Mouse (Mus musculus): ENCODE results near the gene Robo4. TPM values are rescaled to one million over a fixed set of nuclear protein-coding genes. Genes with fewer than 3 reads are reported as not detected.

Robo4 gene
- total and polyA plus RNA-seq, 3 experiments, result not detected

GRCm38 (mm10) chr9:37454991-37455390, 53.3 kb downstream of the Robo4 start:
- dilution Hi-C loops (cut with MboI; ENCODE audit: extremely low pct_ligation_motif_present, extremely low pct_unique_long_range_greater_than_20kb, low sequenced_read_pairs), result no loop called here
- no peak for DNase-seq (ENCODE audit: extremely low read depth)
- in situ Hi-C loops (cut with MboI; ENCODE audit: low pct_ligation_motif_present, low pct_unique_long_range_greater_than_20kb, low sequenced_read_pairs), result no loop called here
- TF ChIP-seq JUN (IDR thresholded peaks at IDR 0.05; ENCODE audit: insufficient read depth, low read depth, low read length), result no peak
- no peak for TF ChIP-seq MXI1 (IDR thresholded peaks at IDR 0.05; ENCODE audit: low read depth, low read length)
- TF ChIP-seq ZNF384 (IDR thresholded peaks at IDR 0.05; ENCODE audit: low read depth, low read length), result no peak
- no peak for TF ChIP-seq UBTF (IDR thresholded peaks at IDR 0.05; ENCODE audit: low read depth, low read length)
- TF ChIP-seq BHLHE40 (IDR thresholded peaks at IDR 0.05; ENCODE audit: low read depth, low read length), result no peak
- no peak for TF ChIP-seq ETS1 (conservative IDR thresholded peaks at IDR 0.05; ENCODE audit: low read depth, low read length)
- TF ChIP-seq USF1 (IDR thresholded peaks at IDR 0.05; ENCODE audit: low read depth, low read length), result no peak
- TF ChIP-seq E2F4 (IDR thresholded peaks at IDR 0.05; ENCODE audit: insufficient replicate concordance, low read depth, low read length), result no peak
- TF ChIP-seq TBP (conservative IDR thresholded peaks at IDR 0.05; ENCODE audit: low read depth, low read length), result no peak
- H3K27me3 ChIP-seq (replicated peaks), result peaks cover 27% of the 10 kb centered on the region
- no peak overlapping the region for H3K4me3 ChIP-seq (replicated peaks in 1 of 3; ENCODE audit: low read depth in 2 of 3, low read length in 2 of 3, poor library complexity in 1 of 3)
- no peak overlapping the region for H3K4me2 ChIP-seq (ENCODE audit: insufficient read depth, low read depth, poor library complexity, severe bottlenecking)
- H3K27ac ChIP-seq (ENCODE audit: insufficient read depth, low read depth), result no peak overlapping the region
- no peaks in the 10 kb centered on the region for H3K79me2 ChIP-seq (replicated peaks; ENCODE audit: control insufficient read depth, extremely low read depth, insufficient read depth, poor library complexity, severe bottlenecking)
- no peak overlapping the region for H3K9ac ChIP-seq (ENCODE audit: insufficient read depth, low read depth)
- H3K36me3 ChIP-seq (replicated peaks in 1 of 2; ENCODE audit: control insufficient read depth in 1 of 2, insufficient read depth in 1 of 2, low read length in 1 of 2), result no peaks in the 10 kb centered on the region
- H3K9me3 ChIP-seq (replicated peaks; ENCODE audit: low read length), result no peaks in the 10 kb centered on the region
- peaks cover 0 to 15% of the 10 kb centered on the region in 2 experiments; a peak in 2 of 4 replicates for H3K4me1 ChIP-seq (ENCODE audit: control insufficient read depth in 1 of 2, insufficient read depth in 2 of 2)

- Histone ChIP-seq H3K79me2 (replicated peaks; ENCODE audit: control insufficient read depth, extremely low read depth, insufficient read depth, poor library complexity, severe bottlenecking) (no peaks in the 10 kb centered on the region), H3K27ac (ENCODE audit: insufficient read depth, low read depth) (no peak overlapping the region), H3K4me2 (ENCODE audit: insufficient read depth, low read depth, poor library complexity, severe bottlenecking) (no peak overlapping the region), H3K9ac (ENCODE audit: insufficient read depth, low read depth) (no peak overlapping the region), H3K36me3 (replicated peaks in 1 of 2; ENCODE audit: control insufficient read depth in 1 of 2, insufficient read depth in 1 of 2, low read length in 1 of 2) (no peaks in the 10 kb centered on the region), H3K4me3 (replicated peaks in 1 of 3; ENCODE audit: low read depth in 2 of 3, low read length in 2 of 3, poor library complexity in 1 of 3) (no peak overlapping the region), H3K9me3 (replicated peaks; ENCODE audit: low read length) (peaks cover 3% of the 10 kb centered on the region), H3K27me3 (replicated peaks) (peaks cover 35% of the 10 kb centered on the region), H3K4me1 (ENCODE audit: control insufficient read depth in 1 of 2, insufficient read depth in 2 of 2) (peaks cover 0 to 24% of the 10 kb centered on the region in 2 experiments; a peak in 3 of 4 replicates)
- TF ChIP-seq USF1 (IDR thresholded peaks at IDR 0.05; ENCODE audit: low read depth, low read length), result no peak
- TF ChIP-seq IRF4 (IDR thresholded peaks at IDR 0.05; ENCODE audit: low read depth, low read length), result no peak
- TF ChIP-seq ZKSCAN1 (IDR thresholded peaks at IDR 0.05; ENCODE audit: borderline replicate concordance, low read depth, low read length), result no peak
- TF ChIP-seq SIN3A (IDR thresholded peaks at IDR 0.05; ENCODE audit: low read length), result no peak
- no peak for TF ChIP-seq PAX5 (IDR thresholded peaks at IDR 0.05; ENCODE audit: low read length)
- no peak for TF ChIP-seq HCFC1 (IDR thresholded peaks at IDR 0.05; ENCODE audit: low read depth, low read length)
- TF ChIP-seq CHD2 (IDR thresholded peaks at IDR 0.05; ENCODE audit: low read length), result no peak
- TF ChIP-seq UBTF (IDR thresholded peaks at IDR 0.05; ENCODE audit: low read depth, low read length), result no peak
- TF ChIP-seq KAT2A (IDR thresholded peaks at IDR 0.05; ENCODE audit: insufficient replicate concordance, low read length), result no peak
- no peak for TF ChIP-seq RCOR1 (conservative IDR thresholded peaks at IDR 0.05; ENCODE audit: low read depth, low read length)
- no peak for TF ChIP-seq MYC (IDR thresholded peaks at IDR 0.05; ENCODE audit: low read depth, low read length)
- TF ChIP-seq EP300 (IDR thresholded peaks at IDR 0.05; ENCODE audit: low read length), result no peak
- TF ChIP-seq TBP (conservative IDR thresholded peaks at IDR 0.05; ENCODE audit: low read depth, low read length), result no peak
- no peak for TF ChIP-seq USF2 (conservative IDR thresholded peaks at IDR 0.05; ENCODE audit: low read depth, low read length)
- TF ChIP-seq RAD21 (IDR thresholded peaks at IDR 0.05; ENCODE audit: low read depth, low read length), result no peak
- TF ChIP-seq SMC3 (IDR thresholded peaks at IDR 0.05; ENCODE audit: low read depth, low read length), result no peak
- no peak for TF ChIP-seq BHLHE40 (IDR thresholded peaks at IDR 0.05; ENCODE audit: low read depth, low read length)
- no peak for TF ChIP-seq MEF2A (IDR thresholded peaks at IDR 0.05; ENCODE audit: borderline replicate concordance, low read depth, low read length)
- dilution Hi-C loops (cut with MboI; ENCODE audit: extremely low pct_ligation_motif_present, extremely low pct_unique_long_range_greater_than_20kb, low sequenced_read_pairs), result no loop called here
- in situ Hi-C loops (cut with MboI; ENCODE audit: low pct_ligation_motif_present, low pct_unique_long_range_greater_than_20kb, low sequenced_read_pairs), result no loop called here
- no peak for DNase-seq (ENCODE audit: extremely low read depth)
Observed at GRCm38 (mm10) chr9:37455868-37456267, 54.2 kb downstream of the Robo4 start.

Measured in CH12.LX (cell line).